Mouse (Mus musculus) right cerebral cortex, adult 2 months (tissue): ENCODE data around the gene Akap2.

ENCODE experiments used
- DNase-seq, 2 experiments: peaks; one replicate each; pipeline ENCODE4 v3.0.0; 2021 to 2022; ENCODE audit warnings: low spot score in 2 of 2

Gene Akap2

GRCm38 (mm10) chr4:57832318-57832717 is 114.9 kb downstream of the Akap2 start:
- no peak for DNase-seq

- DNase-seq, result no peak
Observed at GRCm38 (mm10) chr4:57833060-57833459, 115.6 kb downstream of the Akap2 start.

GRCm38 (mm10) chr4:57834141-57834540 is 116.7 kb downstream of the Akap2 start:
- no peak for DNase-seq

GRCm38 (mm10) chr4:57837089-57837488 is 119.6 kb downstream of the Akap2 start:
- no peak for DNase-seq

- no peak for DNase-seq
Observed at GRCm38 (mm10) chr4:57839343-57839742, 121.9 kb downstream of the Akap2 start.

- no peak for DNase-seq
Observed at GRCm38 (mm10) chr4:57841911-57842310, 124.5 kb downstream of the Akap2 start.

GRCm38 (mm10) chr4:57842472-57843305 is 125.2 kb downstream of the Akap2 start:
- no peak for DNase-seq

- peak; percentile 18 to 26 for DNase-seq
Observed at GRCm38 (mm10) chr4:57845031-57845431, 127.6 kb downstream of the Akap2 start.

GRCm38 (mm10) chr4:57845541-57846210 is 128.2 kb downstream of the Akap2 start:
- DNase-seq, result no peak

GRCm38 (mm10) chr4:57846381-57846990 is 129.0 kb downstream of the Akap2 start:
- DNase-seq, result no peak

GRCm38 (mm10) chr4:57846991-57847422 is 129.6 kb downstream of the Akap2 start:
- DNase-seq, result no peak

GRCm38 (mm10) chr4:57847676-57848075 is 130.2 kb downstream of the Akap2 start:
- no peak for DNase-seq

GRCm38 (mm10) chr4:57849465-57849864 is 132.0 kb downstream of the Akap2 start:
- DNase-seq, result no peak

- DNase-seq, result no peak
Observed at GRCm38 (mm10) chr4:57851731-57852130, 134.3 kb downstream of the Akap2 start.

- DNase-seq, result no peak
Observed at GRCm38 (mm10) chr4:57852461-57853040, 135.1 kb downstream of the Akap2 start.

GRCm38 (mm10) chr4:57854181-57854580 is 136.7 kb downstream of the Akap2 start:
- DNase-seq, result no peak

GRCm38 (mm10) chr4:57855281-57855941 is 138.0 kb downstream of the Akap2 start:
- no peak for DNase-seq

GRCm38 (mm10) chr4:57856673-57857072 is 139.2 kb downstream of the Akap2 start:
- no peak for DNase-seq

GRCm38 (mm10) chr4:57860204-57860611 is 142.8 kb downstream of the Akap2 start:
- DNase-seq, result no peak

GRCm38 (mm10) chr4:57861166-57861565 is 143.7 kb downstream of the Akap2 start:
- no peak for DNase-seq

GRCm38 (mm10) chr4:57861856-57862255 is 144.4 kb downstream of the Akap2 start:
- no peak for DNase-seq
